Mouse (Mus musculus) lung, postnatal 0 days (tissue): ENCODE measurements at regions not wholly inside any gene's neighbourhood (a gene's known extent, or its start where the extent isn't known, plus 50 kb on each side); places are given as distances from the start of the nearest gene placed in this dataset.

ENCODE experiments used
- ATAC-seq: fragments of 200-750 bp; cut with Nextera tagmentation; 2 replicates; pipeline ENCODE4 v1.8.0; 2017; ENCODE audit warnings: moderate library complexity
- DNase-seq: peaks from one replicate; pipeline ENCODE4 v3.0.0-alpha.2; 2016; ENCODE audit warnings: low spot score
- H3K27ac ChIP-seq: fragments of 300-500 bp; sonication (generic); 2 replicates; pipeline ENCODE4 v1.5.1; 2014; ENCODE audit warnings: antibody characterized with exemption, mild to moderate bottlenecking, low read length, mixed read lengths
- H3K27me3 ChIP-seq: fragments of 300-500 bp; sonication (generic); replicated peaks from 2 replicates; pipeline ENCODE4 v1.6.1; 2014; ENCODE audit warnings: low read length, mixed read lengths; ENCODE audit not compliant: insufficient read depth
- H3K36me3 ChIP-seq: fragments of 300-500 bp; sonication (generic); 2 replicates; pipeline ENCODE4 v1.6.1; 2014; ENCODE audit warnings: low read length, mixed read lengths; ENCODE audit not compliant: insufficient read depth
- H3K4me1 ChIP-seq: fragments of 300-500 bp; sonication (generic); 2 replicates; pipeline ENCODE4 v1.6.1; 2014; ENCODE audit warnings: antibody characterized with exemption, low read depth, low read length, mixed read lengths; ENCODE audit not compliant: insufficient read depth
- H3K4me2 ChIP-seq: fragments of 300-500 bp; sonication (generic); replicated peaks from 2 replicates; pipeline ENCODE4 v1.6.1; 2014; ENCODE audit warnings: low read depth, mild to moderate bottlenecking, low read length, moderate library complexity, mixed read lengths
- H3K4me3 ChIP-seq: fragments of 300-500 bp; sonication (generic); 2 replicates; pipeline ENCODE4 v1.5.1; 2014; ENCODE audit warnings: low read depth, low read length
- H3K9ac ChIP-seq: fragments of 300-500 bp; sonication (generic); replicated peaks from 2 replicates; pipeline ENCODE4 v1.6.1; 2014; ENCODE audit warnings: low read depth, mild to moderate bottlenecking
- H3K9me3 ChIP-seq: fragments of 300-500 bp; sonication (generic); 2 replicates; pipeline ENCODE4 v1.6.1; 2016; ENCODE audit warnings: low read length, mixed read lengths
- CTCF ChIP-seq: IDR thresholded peaks from 2 replicates; pipeline ENCODE4 v1.5.1; 2016; ENCODE audit warnings: antibody characterized with exemption, mild to moderate bottlenecking
- EP300 ChIP-seq: IDR thresholded peaks from 2 replicates; pipeline ENCODE4 v1.6.1; 2016; ENCODE audit warnings: antibody characterized with exemption, mild to moderate bottlenecking, control low read depth
- WGBS: fragments of 180-500 bp; shearing (Covaris S2); extraction: QIAGEN DNeasy Blood & Tissue Kit; methylation state at CpG from one replicate; pipeline ENCODE4 v1.1.7; 2014; 5-methylcytosine and 5-hydroxymethylcytosine counted together

DNA sequence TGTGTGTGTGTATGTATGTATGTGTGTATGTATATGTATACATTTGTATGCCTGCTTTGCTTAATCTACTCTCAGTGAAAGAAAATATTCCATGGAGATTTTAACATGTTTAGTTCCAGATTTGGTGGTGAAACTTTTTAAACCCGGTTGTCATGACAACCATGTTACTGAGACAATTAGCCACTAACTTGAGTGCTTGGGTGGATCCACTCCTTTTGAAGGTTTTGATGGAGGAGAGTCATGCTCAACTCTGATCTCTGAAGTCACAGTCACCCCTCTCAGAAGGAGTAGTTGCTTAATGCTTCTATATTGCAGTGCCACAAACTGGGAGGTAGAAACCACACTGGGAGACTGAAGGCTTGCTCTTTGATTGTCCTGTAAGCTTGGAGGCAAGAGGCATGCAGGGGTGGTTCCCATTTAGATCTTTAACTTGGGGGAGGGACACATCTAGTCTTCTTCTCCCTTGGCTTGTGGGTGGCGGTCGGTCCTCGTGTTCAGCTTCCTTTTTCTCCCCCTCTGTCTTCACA lies 301.6 kb upstream of the Cdh11 start:
- no peaks in the 10 kb centered on the region for H3K4me1 ChIP-seq
- no peak overlapping the region for H3K4me3 ChIP-seq
- no peaks in the 10 kb centered on the region for H3K36me3 ChIP-seq
- H3K4me2 ChIP-seq: no peak overlapping the region
- no peak overlapping the region for H3K9ac ChIP-seq
- no peak for DNase-seq
- H3K27me3 ChIP-seq: no peaks in the 10 kb centered on the region
- no peak for ATAC-seq
- H3K27ac ChIP-seq: no peak overlapping the region
- 76% methylated on average over 4 of the region's 4 CpGs for WGBS
- no peak for TF ChIP-seq EP300
- TF ChIP-seq CTCF: no peak
- H3K9me3 ChIP-seq: no peaks in the 10 kb centered on the region

DNA sequence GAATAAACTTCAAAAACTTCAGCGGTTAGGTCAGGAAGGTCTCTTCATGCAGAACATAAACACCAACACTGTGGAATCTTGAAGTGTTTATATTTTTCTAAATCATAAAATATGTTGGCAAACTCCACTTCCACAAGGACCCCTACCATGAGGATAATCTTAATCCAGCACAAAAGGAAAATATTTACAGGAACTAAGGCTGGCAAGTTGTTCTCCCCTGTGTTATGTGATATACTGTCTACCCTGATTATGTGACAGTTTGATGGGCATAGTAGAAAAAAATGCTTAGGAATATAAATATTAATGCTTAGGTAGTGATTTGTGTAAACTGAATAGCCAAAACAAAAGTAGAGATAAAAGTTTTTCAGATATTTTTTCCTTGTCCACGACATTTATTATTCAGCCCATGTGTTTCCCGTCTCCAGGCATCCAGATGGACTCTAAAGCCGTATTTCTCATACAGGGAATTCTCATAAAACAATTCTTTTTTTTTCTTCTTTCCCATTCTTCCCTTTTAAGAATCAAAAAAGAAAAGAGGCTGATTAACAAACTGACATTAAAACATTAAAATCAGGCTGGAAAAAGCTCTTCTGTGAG lies 311.2 kb upstream of the Cdh11 start:
- TF ChIP-seq EP300 (no peak), CTCF (no peak)
- DNase-seq: no peak
- H3K27me3 ChIP-seq: no peaks in the 10 kb centered on the region
- no peak overlapping the region for H3K4me2 ChIP-seq
- H3K9ac ChIP-seq: no peak overlapping the region
- H3K27ac ChIP-seq: no peak overlapping the region
- WGBS: 52% methylated on average over 4 of the region's 4 CpGs
- no peaks in the 10 kb centered on the region for H3K4me1 ChIP-seq
- ATAC-seq: no peak
- H3K9me3 ChIP-seq: no peaks in the 10 kb centered on the region
- no peak overlapping the region for H3K4me3 ChIP-seq
- no peaks in the 10 kb centered on the region for H3K36me3 ChIP-seq

DNA sequence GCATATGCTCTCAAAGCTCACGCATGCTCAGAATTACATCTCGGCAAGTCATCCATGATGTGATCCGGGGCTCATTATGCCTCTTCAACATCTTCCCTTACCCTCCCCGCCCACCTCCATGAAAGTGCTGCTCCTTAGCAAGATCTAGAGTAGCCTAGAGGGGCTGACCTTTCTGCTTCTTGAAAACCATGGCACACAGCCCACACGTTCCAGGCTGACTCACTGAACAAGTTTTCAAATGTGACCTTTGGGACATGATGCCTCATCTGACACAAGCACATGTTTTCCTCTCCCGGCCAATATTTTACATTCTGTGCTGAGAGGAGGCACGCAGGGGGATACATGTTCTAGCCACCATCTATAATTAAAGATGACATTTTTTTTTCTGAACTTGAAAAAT lies 340.1 kb upstream of the Cdh11 start:
- no peak overlapping the region for H3K9ac ChIP-seq
- no peaks in the 10 kb centered on the region for H3K9me3 ChIP-seq
- H3K27ac ChIP-seq: no peak overlapping the region
- ATAC-seq (no peak), DNase-seq (no peak)
- H3K27me3 ChIP-seq: no peaks in the 10 kb centered on the region
- no peaks in the 10 kb centered on the region for H3K4me1 ChIP-seq
- no peak for TF ChIP-seq EP300
- no peak for TF ChIP-seq CTCF
- no peaks in the 10 kb centered on the region for H3K36me3 ChIP-seq
- H3K4me3 ChIP-seq: no peak overlapping the region
- no peak overlapping the region for H3K4me2 ChIP-seq
- 75% methylated on average over 7 of the region's 7 CpGs for WGBS

DNA sequence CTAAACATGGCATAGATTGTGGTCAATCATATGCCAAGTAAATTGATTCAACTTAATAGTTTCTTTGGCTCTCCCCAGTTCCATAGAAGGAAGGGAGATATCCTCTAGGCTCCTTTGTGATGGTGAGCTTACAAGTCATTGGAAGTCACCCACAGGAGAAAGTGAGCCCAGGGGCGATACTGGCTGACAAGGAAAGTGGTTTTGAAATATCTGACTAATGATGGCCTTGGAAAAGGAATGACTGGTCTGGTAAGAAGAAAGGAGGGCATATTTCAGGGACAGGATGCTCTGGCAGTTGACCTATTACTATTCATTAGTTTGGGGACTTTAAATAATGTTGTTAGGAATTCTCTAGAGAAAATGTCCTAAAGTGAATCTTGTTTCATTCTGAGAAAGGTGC lies 352.7 kb upstream of the Cdh11 start:
- ATAC-seq (no peak), DNase-seq (no peak)
- Histone ChIP-seq H3K27me3 (no peaks in the 10 kb centered on the region), H3K36me3 (no peaks in the 10 kb centered on the region), H3K4me3 (no peak overlapping the region), H3K27ac (no peak overlapping the region), H3K4me2 (no peak overlapping the region), H3K9ac (no peak overlapping the region), H3K4me1 (no peaks in the 10 kb centered on the region), H3K9me3 (no peaks in the 10 kb centered on the region)
- TF ChIP-seq EP300 (no peak), CTCF (no peak)
- 70% methylated on average over 1 of the region's 1 CpGs for WGBS

DNA sequence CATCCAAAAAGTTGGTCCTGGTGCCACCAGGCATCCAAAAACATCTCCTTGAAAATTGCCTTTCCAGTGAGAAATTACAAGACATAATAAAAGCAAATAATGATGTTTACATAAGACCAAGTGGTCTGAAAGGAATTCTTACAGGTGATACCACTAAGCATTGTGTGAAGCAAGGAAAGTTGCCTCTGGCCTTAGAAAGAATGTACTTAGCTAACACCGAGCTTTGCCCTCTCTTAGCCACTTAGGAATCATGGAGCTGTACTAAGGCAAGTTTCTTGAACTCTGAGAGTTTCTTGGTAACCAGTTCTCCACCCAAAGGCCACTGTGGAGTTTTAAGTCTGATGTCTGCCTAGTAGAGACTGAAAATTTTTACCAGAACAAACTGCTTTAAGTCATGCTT lies 359.4 kb upstream of the Cdh11 start:
- ATAC-seq (peak; percentile 79), DNase-seq (peak; percentile 49)
- Histone ChIP-seq H3K9ac (no peak overlapping the region), H3K4me1 (no peaks in the 10 kb centered on the region), H3K9me3 (no peaks in the 10 kb centered on the region), H3K27me3 (no peaks in the 10 kb centered on the region), H3K36me3 (no peaks in the 10 kb centered on the region), H3K4me2 (no peak overlapping the region), H3K27ac (no peak overlapping the region), H3K4me3 (no peak overlapping the region)
- TF ChIP-seq CTCF (no peak), EP300 (no peak)
- 52% methylated on average over 1 of the region's 1 CpGs for WGBS

DNA sequence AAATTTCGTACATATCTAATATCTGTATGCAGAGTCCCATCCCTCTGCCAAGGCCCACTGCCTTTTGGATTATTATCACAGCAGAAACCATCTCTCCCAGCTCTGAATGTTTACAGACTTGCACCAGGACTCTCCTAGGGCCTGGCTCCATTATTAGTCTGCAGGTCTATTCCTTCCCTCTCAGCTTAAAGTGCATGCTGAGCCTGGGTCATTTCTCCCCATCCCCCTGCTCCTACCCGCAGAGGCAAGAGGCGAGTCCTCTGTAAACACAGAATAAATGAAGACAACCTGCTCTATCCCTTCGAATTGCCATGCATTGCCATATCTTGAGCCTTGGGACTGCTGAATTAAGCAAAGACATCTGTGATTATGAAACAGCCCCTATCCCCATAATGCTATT lies 362.6 kb upstream of the Cdh11 start:
- H3K27ac ChIP-seq: no peak overlapping the region
- WGBS: 59% methylated on average over 4 of the region's 4 CpGs
- H3K9me3 ChIP-seq: no peaks in the 10 kb centered on the region
- no peaks in the 10 kb centered on the region for H3K4me1 ChIP-seq
- no peak for ATAC-seq
- no peaks in the 10 kb centered on the region for H3K27me3 ChIP-seq
- H3K4me3 ChIP-seq: no peak overlapping the region
- no peak for DNase-seq
- no peaks in the 10 kb centered on the region for H3K36me3 ChIP-seq
- TF ChIP-seq CTCF: no peak
- no peak overlapping the region for H3K4me2 ChIP-seq
- no peak overlapping the region for H3K9ac ChIP-seq

DNA sequence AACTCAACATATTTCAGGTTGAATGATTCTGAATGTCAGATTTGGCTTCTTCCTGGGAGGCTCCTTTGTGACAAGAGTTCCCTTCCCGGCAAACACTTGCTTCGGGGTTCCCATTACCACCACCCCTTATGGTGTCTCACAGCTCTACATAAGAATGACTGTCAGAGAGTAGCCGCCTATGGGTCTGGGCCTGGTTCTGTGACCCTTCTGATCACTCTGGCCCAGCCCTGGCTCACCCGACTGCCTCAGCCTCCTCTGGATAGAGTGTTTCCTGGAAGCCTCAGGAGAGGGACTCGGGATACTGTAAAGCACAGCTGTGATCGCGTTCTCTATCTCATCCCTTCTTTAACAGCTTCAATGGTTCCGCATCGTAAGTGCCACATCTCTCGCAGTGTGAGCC lies 363.0 kb upstream of the Cdh11 start:
- Histone ChIP-seq H3K36me3 (no peaks in the 10 kb centered on the region), H3K27me3 (no peaks in the 10 kb centered on the region), H3K9me3 (no peaks in the 10 kb centered on the region), H3K4me3 (no peak overlapping the region), H3K9ac (no peak overlapping the region), H3K27ac (no peak overlapping the region), H3K4me1 (no peaks in the 10 kb centered on the region), H3K4me2 (no peak overlapping the region)
- ATAC-seq: no peak
- TF ChIP-seq CTCF: no peak
- TF ChIP-seq EP300: no peak
- no peak for DNase-seq
- 81% methylated on average over 10 of the region's 10 CpGs for WGBS
